Mouse (Mus musculus): Measurements from ENCODE around the gene Ston2. TPM values are rescaled to one million over a fixed set of nuclear protein-coding genes. Genes with fewer than 3 reads are reported as not detected.

The Ston2 gene
- polyA plus RNA-seq, 1 experiment from 2014 or later: 8.1 TPM

GRCm38 (mm10) chr12:91683096-91683495 is 105.1 kb downstream of the Ston2 start:
- no peaks in the 10 kb centered on the region for H3K36me3 ChIP-seq (ENCODE audit: insufficient read depth, low read length)
- H3K9ac ChIP-seq (ENCODE audit: low read depth, low read length): no peak overlapping the region
- H3K4me2 ChIP-seq (ENCODE audit: low read length): no peak overlapping the region
- no peak for TF ChIP-seq CTCF (IDR thresholded peaks at IDR 0.05; ENCODE audit: low read depth)
- DNase-seq (ENCODE audit: low spot score) (no peak), ATAC-seq (replicated peaks; ENCODE audit: low FRiP score, low read depth) (no peak)
- WGBS: 88% methylated on average over 3 of the region's 3 CpGs
- no peaks in the 10 kb centered on the region for H3K27me3 ChIP-seq (ENCODE audit: insufficient read depth, low read length)
- peaks cover 32% of the 10 kb centered on the region for H3K4me1 ChIP-seq (replicated peaks; ENCODE audit: insufficient read depth, low read length)
- H3K27ac ChIP-seq: no peak overlapping the region
- no peaks in the 10 kb centered on the region for H3K9me3 ChIP-seq (replicated peaks; ENCODE audit: low read length)
- no peak overlapping the region for H3K4me3 ChIP-seq (replicated peaks; ENCODE audit: low read depth, low read length)

DNA sequence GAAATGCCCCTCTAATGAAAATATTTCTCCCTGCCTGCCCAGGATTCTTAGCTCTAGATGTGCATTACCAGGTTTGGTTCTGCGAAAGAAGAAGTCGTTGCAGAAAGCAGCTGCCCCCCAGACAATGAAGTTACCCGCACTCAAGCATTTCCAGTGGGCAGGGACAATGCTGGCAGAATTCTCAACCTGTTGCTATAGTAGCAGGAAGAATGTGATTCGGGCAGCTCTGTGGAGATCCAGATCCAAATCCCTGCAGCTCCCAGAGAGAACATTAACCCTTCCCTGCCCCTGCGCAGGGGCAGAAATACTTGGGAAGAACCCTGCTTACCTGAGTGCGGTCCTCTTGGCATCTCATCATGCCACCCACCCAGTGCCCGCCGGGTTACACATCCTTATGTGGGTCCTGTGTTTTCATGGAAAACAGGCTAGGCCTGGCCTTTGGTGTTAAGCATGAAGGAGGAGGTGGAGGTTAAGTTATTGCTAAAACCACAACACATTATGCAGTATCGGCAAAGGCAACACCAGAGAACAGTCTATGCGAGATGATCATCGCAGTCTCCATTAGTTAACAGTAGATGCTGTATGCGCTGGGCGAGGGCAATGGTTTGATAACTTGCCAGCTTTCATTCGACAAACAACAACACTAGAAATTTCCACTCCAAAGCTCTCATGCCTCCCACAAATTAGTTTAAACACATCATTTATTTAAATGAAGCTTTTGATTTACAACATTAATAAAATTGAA is 108.7 kb downstream of the Ston2 start:
- H3K9ac ChIP-seq (ENCODE audit: low read depth, low read length): no peak overlapping the region
- DNase-seq (ENCODE audit: low spot score) (no peak), ATAC-seq (replicated peaks; ENCODE audit: low FRiP score, low read depth) (no peak)
- no peak overlapping the region for H3K4me3 ChIP-seq (replicated peaks; ENCODE audit: low read depth, low read length)
- H3K4me1 ChIP-seq (replicated peaks; ENCODE audit: insufficient read depth, low read length): peaks cover 20% of the 10 kb centered on the region
- no peaks in the 10 kb centered on the region for H3K36me3 ChIP-seq (ENCODE audit: insufficient read depth, low read length)
- no peak overlapping the region for H3K4me2 ChIP-seq (ENCODE audit: low read length)
- no peaks in the 10 kb centered on the region for H3K9me3 ChIP-seq (replicated peaks; ENCODE audit: low read length)
- WGBS: 59% methylated on average over 14 of the region's 14 CpGs
- no peaks in the 10 kb centered on the region for H3K27me3 ChIP-seq (ENCODE audit: insufficient read depth, low read length)
- 0 out of 2 replicates have a peak overlapping the region, but pooled peaks have one; percentile 8 for H3K27ac ChIP-seq
- TF ChIP-seq CTCF (IDR thresholded peaks at IDR 0.05; ENCODE audit: low read depth): no peak

DNA sequence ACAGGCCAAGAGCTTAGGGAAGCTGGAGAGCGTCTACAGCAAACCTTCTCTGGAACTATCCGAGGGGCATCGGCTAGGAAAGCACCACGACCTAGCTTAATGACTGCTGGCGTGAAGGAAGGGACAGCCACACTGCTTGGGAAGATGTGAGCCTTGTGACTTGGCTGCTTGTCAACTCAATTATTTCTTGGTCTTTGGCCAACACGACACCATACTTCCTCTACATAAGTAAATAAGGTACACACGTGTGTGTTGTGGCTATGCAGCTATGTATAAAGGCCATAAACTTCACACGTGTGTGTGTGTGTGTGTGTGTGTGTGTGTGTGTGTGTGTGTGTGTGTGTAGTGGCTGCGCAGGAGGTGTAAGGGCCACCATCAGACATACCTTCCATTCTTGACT is 112.2 kb downstream of the Ston2 start:
- Histone ChIP-seq H3K27ac (no peak overlapping the region), H3K4me2 (ENCODE audit: low read length) (no peak overlapping the region), H3K27me3 (ENCODE audit: insufficient read depth, low read length) (no peaks in the 10 kb centered on the region), H3K36me3 (ENCODE audit: insufficient read depth, low read length) (no peaks in the 10 kb centered on the region), H3K4me3 (replicated peaks; ENCODE audit: low read depth, low read length) (no peak overlapping the region), H3K4me1 (replicated peaks; ENCODE audit: insufficient read depth, low read length) (0 out of 2 replicates have a peak, but pooled peaks cover 5% of the 10 kb centered on the region), H3K9me3 (replicated peaks; ENCODE audit: low read length) (no peaks in the 10 kb centered on the region), H3K9ac (ENCODE audit: low read depth, low read length) (no peak overlapping the region)
- ATAC-seq (replicated peaks; ENCODE audit: low FRiP score, low read depth): 0 out of 2 replicates have a peak, but pooled peaks have one; percentile 40
- WGBS: 59% methylated on average over 9 of the region's 9 CpGs
- no peak for TF ChIP-seq CTCF (IDR thresholded peaks at IDR 0.05; ENCODE audit: low read depth)
- DNase-seq (ENCODE audit: low spot score): peak; percentile 48

GRCm38 (mm10) chr12:91673141-91673540 is 115.0 kb downstream of the Ston2 start:
- no peak overlapping the region for H3K27ac ChIP-seq
- TF ChIP-seq CTCF (IDR thresholded peaks at IDR 0.05; ENCODE audit: low read depth): peak; percentile 53
- no peaks in the 10 kb centered on the region for H3K9me3 ChIP-seq (replicated peaks; ENCODE audit: low read length)
- no peaks in the 10 kb centered on the region for H3K27me3 ChIP-seq (ENCODE audit: insufficient read depth, low read length)
- no peak overlapping the region for H3K4me2 ChIP-seq (ENCODE audit: low read length)
- no peak for ATAC-seq (replicated peaks; ENCODE audit: low FRiP score, low read depth)
- no peak overlapping the region for H3K9ac ChIP-seq (ENCODE audit: low read depth, low read length)
- H3K4me1 ChIP-seq (replicated peaks; ENCODE audit: insufficient read depth, low read length): no peaks in the 10 kb centered on the region
- no peak for DNase-seq (ENCODE audit: low spot score)
- H3K4me3 ChIP-seq (replicated peaks; ENCODE audit: low read depth, low read length): no peak overlapping the region
- no peaks in the 10 kb centered on the region for H3K36me3 ChIP-seq (ENCODE audit: insufficient read depth, low read length)
- 76% methylated on average over 6 of the region's 6 CpGs for WGBS

- TF ChIP-seq CTCF (IDR thresholded peaks at IDR 0.05; ENCODE audit: low read depth): no peak
- no peak overlapping the region for H3K9ac ChIP-seq (ENCODE audit: low read depth, low read length)
- no peak for ATAC-seq (replicated peaks; ENCODE audit: low FRiP score, low read depth)
- WGBS: 38% methylated on average over 7 of the region's 7 CpGs
- no peaks in the 10 kb centered on the region for H3K4me1 ChIP-seq (replicated peaks; ENCODE audit: insufficient read depth, low read length)
- H3K27ac ChIP-seq: no peak overlapping the region
- no peak overlapping the region for H3K4me3 ChIP-seq (replicated peaks; ENCODE audit: low read depth, low read length)
- no peak for DNase-seq (ENCODE audit: low spot score)
- H3K9me3 ChIP-seq (replicated peaks; ENCODE audit: low read length): no peaks in the 10 kb centered on the region
- H3K36me3 ChIP-seq (ENCODE audit: insufficient read depth, low read length): no peaks in the 10 kb centered on the region
- H3K27me3 ChIP-seq (ENCODE audit: insufficient read depth, low read length): no peaks in the 10 kb centered on the region
- H3K4me2 ChIP-seq (ENCODE audit: low read length): no peak overlapping the region
Measured at GRCm38 (mm10) chr12:91672528-91672927, 115.7 kb downstream of the Ston2 start.

DNA sequence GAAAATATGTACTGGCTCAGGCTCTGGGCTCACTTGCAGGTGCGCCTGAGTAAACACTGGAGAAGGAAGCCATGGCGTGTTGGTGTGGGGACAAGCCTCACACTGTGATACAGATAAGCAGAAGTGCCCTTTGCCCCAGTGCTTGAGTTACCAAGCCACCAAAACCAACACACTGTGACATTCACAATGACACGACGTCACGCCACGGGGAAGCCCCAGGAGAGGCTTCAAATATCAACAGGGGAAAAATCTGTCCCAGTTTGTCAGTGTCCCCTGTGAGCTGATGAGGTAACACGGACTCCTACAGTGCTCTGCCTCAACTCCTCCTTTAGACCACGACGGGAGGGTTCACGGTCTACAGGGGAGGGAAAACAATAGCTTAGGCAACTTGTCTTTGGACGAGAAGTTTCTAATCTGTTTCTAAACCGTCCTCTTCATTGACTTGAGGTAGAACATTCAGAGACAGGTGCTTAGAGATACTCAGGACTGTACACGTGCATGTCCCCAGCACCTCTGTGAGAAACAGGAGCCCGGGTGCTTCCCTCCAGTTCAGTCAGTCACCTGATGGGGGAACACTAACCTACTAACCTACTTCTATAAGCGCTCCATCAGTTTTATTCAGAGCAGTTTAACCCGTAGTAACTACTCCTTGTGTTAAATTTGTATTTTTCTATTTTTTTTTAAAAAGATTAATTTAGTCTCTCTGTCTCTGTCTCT is 119.5 kb downstream of the Ston2 start:
- Histone ChIP-seq H3K4me3 (replicated peaks; ENCODE audit: low read depth, low read length) (no peak overlapping the region), H3K36me3 (ENCODE audit: insufficient read depth, low read length) (no peaks in the 10 kb centered on the region), H3K27ac (no peak overlapping the region), H3K4me2 (ENCODE audit: low read length) (no peak overlapping the region), H3K9me3 (replicated peaks; ENCODE audit: low read length) (no peaks in the 10 kb centered on the region), H3K4me1 (replicated peaks; ENCODE audit: insufficient read depth, low read length) (no peaks in the 10 kb centered on the region), H3K9ac (ENCODE audit: low read depth, low read length) (no peak overlapping the region), H3K27me3 (ENCODE audit: insufficient read depth, low read length) (no peaks in the 10 kb centered on the region)
- DNase-seq (ENCODE audit: low spot score): no peak
- WGBS: 54% methylated on average over 16 of the region's 16 CpGs
- no peak for TF ChIP-seq CTCF (IDR thresholded peaks at IDR 0.05; ENCODE audit: low read depth)
- no peak for ATAC-seq (replicated peaks; ENCODE audit: low FRiP score, low read depth)
